Mouse (Mus musculus) large intestine, adult 2 months (tissue): ENCODE measurements around the gene Ccdc73. TPM values are rescaled to one million over a fixed set of nuclear protein-coding genes. Genes with fewer than 3 reads are reported as not detected.
"Not testable (repeated sequence)": the region's sequence is repeated elsewhere in the genome, so short reads cannot be mapped to it uniquely, and the experiment has no call there.

Experiments used
- DNase-seq: peaks from one replicate; pipeline ENCODE4 v3.0.0-alpha.2; 2012; ENCODE audit warnings: low read depth, low spot score
- WGBS: fragments of 180-500 bp; shearing (Covaris S2); methylation state at CpG from one replicate; pipeline ENCODE4 v1.1.7; 2018; 5-methylcytosine and 5-hydroxymethylcytosine counted together
- polyA plus RNA-seq: library from polyadenylated mRNA; depleted of rRNA; stranded (reverse); fragments of >200 nt; gene quantifications from 2 replicates; pipeline ENCODE4 v1.2.3, GENCODE M21; 2012

Gene Ccdc73
- polyA plus RNA-seq, 1 experiment: not detected

DNA sequence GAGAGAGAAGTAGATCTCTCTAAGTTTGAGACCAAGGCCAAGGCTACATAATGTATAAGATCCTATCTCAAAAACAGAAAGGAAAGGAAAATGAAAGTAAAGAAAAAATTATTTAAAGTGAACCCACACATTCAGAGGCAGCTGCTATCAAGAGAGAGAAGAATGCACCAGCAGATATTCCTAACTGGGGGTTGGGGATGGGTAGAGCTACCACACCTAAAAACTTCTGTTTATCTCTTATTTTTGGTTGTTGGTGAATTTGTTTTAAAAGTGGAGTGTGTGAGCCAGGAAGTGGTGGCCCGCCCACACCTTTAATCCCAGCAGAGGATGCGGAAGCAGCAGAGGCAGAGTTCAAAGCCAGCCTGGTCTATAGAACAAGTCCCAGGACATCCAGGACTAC, 154.2 kb downstream of the Ccdc73 start:
- 85% methylated on average over 2 of the region's 2 CpGs for WGBS

DNA sequence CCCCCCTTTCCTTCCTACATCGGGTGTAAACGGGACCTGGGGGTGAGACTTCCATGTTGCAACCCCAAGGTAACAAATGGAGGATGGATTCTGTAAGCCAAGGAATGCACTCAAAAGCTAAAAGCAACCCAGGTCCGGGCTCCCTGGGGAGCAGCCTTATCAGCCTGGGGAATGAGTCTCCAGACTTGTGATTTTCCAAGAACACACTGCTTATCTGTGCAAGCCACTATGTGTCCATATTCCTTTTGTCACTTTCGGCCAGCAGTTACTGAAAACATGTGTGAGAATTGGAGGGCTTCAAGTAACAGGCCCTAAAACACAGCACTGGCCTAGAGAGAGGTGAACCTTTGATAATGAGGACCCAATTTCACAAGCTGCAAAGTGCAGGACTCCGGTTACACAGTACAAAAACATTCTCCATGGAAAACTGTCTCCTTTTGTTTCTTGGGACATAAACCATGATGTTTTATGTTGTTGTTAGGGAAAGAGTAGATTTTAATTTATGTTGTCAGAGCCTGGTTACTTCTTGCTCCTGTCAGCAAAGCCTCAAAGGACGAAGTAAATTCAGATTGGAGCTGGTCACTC, 155.5 kb downstream of the Ccdc73 start:
- 77% methylated on average over 6 of the region's 6 CpGs for WGBS
- DNase-seq: no peak

More for the DNA sequence above, 154.2 kb downstream of the Ccdc73 start:
- no peak for DNase-seq

DNA sequence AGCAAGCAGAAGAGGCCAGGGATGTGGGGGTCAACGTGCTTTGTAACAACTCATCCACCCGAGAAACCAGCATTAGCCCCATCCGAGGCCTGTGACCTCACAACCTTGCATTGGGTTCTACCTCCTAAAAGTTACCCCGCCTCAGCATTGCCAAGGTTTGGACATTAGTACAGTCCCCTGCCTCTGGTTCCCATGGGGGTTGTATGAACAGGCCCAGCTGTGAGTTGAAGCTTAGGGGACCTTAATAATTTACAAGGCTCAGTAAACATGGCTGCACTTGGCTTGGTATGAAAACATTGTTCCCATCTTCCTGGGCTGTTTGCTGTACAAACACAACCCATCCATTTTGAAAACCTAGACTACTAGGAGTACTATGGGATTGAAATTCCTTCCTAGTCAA, 156.2 kb downstream of the Ccdc73 start:
- DNase-seq: no peak
- 69% methylated on average over 4 of the region's 4 CpGs for WGBS

DNA sequence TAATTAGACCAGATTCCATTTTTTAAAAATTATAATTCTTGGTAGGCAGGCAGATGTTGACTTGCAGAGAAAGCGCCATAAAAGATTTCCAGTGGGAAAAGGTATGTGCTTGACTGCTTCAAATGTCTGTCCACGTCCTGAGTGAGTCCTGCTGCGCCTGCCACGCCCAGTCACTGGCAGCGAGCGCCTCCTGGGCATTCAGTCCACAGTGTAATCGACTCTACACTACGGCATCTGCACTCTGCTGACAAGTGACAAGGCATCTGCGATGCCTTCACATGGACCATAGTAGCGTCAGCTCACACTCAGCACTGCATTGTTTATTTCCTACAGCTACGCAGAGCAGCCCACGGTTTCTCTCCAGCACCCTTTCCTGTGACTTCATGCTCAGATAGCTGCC, 158.0 kb downstream of the Ccdc73 start:
- not testable (repeated sequence) for DNase-seq
- 64% methylated on average over 12 of the region's 12 CpGs for WGBS

DNA sequence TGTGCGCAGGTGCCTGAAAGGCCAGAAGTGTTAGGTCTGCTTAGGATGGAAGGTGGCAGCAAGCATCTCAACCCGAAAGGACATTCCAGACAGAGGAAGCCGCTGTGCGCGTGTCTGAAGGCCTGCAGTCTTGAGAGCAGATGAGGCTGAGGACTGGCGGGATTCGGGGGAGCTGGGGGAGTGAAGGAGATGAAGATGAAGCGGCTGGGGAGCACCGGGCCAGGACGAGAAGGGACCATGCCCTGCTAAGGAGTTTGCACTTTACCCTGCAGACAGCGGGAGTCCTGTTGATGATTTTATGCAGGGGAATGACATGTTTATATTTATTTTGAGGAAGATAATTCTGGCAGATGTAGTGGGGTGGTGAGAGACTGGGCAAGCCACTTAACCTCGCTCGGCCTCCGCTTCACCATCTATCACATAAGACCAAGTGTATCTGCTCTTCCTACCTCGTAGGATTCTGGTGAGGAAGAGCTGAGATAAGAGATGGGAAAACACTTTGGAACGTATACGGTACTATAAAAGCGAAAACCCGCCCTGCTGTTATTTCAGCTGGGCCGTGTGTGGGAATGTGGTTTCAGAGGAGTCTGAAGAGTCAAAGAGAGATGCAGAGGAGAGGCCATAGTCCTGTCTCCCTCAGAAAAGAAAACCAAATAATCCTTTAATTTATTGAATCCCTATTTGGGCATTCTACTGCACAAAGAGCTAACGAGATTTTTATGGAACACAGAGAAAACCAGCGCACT, 159.5 kb downstream of the Ccdc73 start:
- WGBS: 53% methylated on average over 22 of the region's 22 CpGs

DNA sequence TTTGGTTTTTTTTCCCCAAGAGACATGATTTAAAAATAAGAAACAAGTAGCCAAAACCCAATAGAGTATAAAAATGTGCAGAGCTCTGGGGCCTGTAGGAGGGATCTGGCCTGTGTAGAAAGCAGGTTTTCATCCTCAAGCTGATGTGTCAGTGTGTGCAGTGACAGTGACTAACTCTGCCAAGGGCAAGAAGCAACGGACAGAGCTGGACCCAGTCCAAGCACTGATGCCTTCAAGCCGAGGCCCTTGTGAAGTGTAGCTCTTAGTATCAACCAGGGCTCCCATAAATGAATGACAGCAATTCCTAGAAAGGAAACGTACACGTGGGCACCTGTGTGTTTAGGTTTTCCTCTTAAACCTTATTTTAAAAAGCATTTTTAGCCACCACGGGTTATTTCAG, 161.2 kb downstream of the Ccdc73 start:
- 47% methylated on average over 5 of the region's 5 CpGs for WGBS
- DNase-seq: no peak

More for the DNA sequence above, 159.5 kb downstream of the Ccdc73 start:
- DNase-seq: no peak

DNA sequence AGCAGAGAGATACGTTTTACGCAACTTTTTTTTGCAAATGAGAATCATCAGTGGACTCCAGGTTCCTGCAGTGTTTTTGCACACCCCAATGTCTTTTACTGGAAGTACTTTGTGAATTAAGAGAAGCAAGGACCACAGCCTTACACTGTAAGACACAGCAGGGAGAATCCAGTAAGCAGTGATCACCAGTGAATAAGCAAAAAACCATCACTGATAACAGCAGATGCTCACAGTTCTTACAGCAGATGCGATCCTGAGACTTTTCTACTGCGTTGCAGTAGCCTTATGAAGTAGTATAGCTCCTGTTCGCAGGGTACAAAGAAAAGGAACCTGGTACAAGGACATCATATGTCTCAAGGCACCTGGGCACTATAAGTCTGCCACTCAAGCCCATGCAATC, 162.9 kb downstream of the Ccdc73 start:
- DNase-seq: no peak
- 92% methylated on average over 5 of the region's 5 CpGs for WGBS

DNA sequence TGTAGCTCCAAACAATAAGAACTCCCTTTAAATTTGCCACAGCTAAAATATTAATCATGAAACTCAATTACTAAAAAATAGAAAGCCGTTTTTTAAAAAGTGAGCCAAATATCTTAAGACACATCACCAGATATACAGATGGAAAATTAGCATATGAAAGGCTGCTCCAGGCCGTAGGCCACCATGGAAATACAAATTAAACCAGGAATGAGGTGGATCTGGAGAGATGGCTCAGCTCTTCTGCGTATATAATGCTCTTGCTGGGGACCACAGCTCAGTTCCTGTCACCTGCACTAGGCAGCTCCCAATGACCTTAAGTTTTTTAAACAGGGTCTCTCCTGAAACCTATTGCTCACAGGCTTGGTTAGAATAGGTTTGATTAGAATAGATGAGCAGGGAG, 166.5 kb downstream of the Ccdc73 start:
- no peak for DNase-seq
- WGBS: 85% methylated on average over 3 of the region's 3 CpGs

DNA sequence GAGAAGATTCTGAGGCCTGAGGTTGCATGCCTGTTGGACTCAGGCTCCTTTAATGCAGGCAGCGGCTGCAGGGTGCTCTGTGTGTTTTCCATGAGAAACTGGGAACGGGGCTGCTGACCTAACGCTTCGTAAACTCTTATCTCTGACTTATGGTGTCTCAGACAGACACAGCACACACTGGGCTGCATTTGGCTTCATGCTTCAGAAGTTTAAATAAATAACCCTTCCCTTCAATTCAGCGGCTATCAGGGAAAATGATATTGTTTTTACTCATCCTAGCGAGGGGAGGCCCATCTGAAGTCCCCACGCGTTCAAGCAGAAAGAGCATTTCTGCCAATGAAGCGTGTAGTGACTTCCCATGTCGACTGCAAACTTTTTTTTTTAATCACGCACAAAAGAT, 168.4 kb downstream of the Ccdc73 start:
- no peak for DNase-seq
- WGBS: 53% methylated on average over 11 of the region's 11 CpGs

DNA sequence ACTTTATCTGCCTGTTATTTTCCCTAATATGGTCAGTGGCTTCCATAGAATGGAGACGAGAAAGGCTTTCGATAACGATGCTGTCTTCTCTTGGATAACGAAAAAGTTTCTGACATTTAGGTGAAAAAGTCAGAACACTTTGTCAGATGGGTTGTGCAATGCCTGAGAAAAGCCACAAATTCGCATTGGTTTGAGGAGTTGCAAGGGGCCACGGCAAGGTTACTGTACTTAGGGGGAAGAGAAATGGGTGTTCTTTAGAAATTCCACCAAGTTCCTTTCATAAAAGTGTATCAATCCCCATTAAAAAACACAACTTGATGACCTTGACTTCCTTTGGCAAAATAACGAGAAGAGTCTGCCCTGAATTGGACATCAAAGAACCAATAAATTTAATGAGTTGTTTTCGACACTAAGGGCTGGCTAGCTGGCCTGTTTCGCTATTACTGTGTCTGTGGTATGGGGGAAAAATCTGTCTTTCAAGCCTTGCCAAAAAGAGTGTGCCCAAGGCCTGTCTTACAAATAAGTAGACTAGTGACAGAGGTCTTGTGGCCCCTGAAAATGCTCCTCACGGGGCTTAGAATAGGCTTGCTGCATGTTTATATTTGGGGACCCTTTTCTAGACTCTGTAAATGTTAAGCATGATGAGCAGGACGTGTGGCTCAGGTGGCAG, 168.9 kb downstream of the Ccdc73 start:
- no peak for DNase-seq
- WGBS: 68% methylated on average over 11 of the region's 11 CpGs

DNA sequence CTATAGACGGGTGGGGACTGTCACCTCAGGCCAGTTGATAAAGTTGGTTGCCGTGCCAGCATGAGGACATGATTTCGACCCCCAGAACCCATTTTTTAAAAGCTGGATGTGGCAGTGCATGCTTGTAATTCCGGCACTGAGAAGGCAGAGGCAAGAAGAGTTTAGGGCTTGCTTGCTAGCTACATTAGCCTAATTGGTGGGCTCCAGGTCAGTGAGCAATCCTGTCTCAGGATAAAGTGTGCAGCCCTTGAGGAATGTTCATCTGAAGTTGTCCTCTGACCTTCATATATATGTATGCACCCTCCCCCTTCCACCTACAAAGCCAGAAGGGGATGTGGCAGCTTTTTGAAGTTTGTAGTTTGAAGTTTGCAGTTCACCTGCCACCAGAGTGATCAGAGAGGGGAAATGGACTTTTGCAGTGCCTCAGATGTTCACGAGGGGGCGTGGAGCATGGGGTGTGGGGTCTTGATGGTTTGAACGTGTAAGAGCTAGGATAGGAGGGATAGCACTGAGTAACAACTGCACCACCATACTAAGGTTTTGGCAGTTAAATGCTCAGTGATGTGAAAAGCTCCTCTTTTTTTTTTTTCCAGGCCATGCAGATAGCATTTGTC, 170.5 kb downstream of the Ccdc73 start:
- DNase-seq: no peak
- WGBS: 65% methylated on average over 7 of the region's 7 CpGs

DNA sequence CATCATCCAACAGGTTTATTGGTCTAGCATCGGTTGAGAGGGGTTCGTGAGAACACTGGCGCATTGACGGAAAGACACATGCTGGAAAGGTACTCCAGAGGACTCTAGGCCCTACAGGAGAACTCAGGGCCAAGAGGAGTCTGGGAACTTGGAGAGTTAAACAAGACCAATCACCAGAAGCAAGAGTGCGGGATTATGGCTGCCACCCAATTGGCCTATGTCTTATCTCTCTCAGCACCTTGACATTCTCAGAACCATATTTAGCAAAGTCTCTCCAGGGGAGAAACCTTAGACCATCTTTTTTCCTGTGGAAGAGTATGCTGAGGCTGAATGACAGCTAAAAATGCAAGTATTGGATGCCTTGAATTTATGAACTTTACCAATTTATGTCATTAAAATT, 171.3 kb downstream of the Ccdc73 start:
- no peak for DNase-seq
- 85% methylated on average over 5 of the region's 5 CpGs for WGBS

DNA sequence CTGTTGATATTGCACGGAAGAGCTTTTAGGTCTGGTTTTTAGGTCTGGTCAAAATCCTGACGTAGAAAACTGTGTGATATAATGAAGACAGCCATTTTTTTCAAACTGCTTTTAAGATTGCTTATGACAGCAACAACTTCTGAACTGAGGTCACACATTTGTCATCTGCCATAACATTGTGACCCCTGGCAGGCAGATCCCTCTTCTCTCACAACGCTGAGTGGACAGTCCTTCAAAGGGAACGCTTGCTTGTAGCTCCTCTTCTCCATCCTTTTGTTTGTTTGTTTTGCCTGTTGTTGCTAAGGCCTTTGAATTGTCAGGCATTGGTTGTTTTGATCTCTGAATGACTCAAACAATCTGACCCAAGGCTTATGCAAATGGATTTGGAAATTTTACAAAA, 173.3 kb downstream of the Ccdc73 start:
- DNase-seq: no peak
- 62% methylated on average over 4 of the region's 4 CpGs for WGBS

DNA sequence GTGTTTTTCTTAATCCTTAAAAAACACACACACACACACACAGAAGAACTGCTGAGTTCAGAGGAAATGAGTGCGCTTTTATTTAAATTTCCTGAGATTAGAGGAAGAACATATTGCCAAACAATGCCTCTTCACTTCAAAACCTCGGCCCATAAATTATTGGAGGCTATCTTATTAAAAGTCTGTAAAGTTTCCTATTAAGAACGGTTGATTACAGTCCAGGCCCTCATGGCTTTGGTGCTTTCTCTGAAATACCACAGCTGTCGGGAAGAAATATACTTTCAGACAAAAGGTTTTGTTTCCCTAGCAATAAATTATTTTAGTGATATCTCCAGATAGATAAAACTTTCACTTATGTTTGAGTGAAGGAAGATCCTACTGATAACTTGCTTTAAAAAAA, 175.5 kb downstream of the Ccdc73 start:
- WGBS: 54% methylated on average over 4 of the region's 4 CpGs
- no peak for DNase-seq

DNA sequence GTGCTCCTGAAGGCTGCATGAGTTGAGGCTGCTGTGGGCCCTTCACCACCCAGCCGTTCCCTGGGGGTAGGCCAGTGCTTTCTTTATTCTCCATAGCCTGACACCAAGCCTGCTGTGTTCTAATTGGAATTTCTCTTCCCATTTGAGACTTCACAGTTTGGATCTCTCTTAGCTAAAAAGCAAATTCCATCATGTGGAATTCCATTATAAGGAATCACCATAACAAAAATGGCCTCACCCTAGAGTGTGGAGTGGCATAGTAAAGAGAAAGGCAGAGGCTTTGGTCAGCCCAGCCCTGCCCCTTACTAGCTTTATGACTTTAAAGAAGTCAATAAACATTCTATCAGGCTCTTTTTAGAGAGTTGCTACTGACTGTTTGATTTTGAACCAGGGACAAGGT, 180.7 kb downstream of the Ccdc73 start:
- no peak for DNase-seq
- WGBS: 65% methylated on average over 1 of the region's 1 CpGs

DNA sequence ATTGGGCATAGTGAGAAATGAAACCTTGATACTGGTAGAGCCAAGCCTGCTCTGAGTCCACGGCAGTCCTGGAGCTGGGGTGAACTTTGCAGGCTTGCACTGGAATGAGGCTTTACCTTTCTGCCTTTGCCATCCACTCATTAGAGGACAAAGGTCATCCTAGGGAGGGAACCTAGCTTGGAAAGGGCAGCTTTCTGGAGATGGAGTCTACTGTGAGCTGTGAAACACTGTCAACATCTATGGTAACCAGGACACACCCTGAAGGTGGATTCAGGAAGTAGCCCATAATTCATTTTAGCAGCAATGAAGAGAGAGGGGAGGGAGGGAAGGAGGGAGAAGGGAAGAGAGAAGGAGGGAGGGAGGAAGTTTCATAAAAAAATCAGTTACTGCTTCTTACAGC, 187.9 kb downstream of the Ccdc73 start:
- peak; percentile 39 for DNase-seq
- WGBS: 25% methylated on average over 1 of the region's 1 CpGs

DNA sequence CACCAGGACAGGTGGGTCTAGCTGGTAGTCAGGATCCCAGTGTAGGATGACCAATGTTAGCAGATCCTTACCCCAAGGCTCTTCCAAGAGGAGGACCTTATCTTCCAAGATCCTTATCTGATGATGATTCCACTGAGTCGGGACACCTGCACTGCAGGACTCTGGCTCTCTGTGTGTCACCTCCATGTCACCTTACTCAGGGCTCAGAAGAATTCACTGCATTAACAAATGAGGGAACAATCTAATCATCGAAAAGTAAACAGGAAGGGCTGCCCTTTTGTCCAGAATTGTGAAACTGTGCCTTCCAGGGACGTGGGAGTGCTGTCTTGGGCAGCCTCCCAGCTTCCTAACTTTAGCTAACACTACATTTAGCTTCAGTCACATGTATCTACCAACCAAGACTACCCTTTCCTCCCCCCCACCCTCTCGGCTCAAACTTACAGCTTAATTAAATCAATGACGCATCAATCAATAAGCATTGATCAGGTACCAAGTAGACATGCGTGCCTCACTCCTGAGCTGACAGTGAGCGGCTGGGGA, 191.0 kb downstream of the Ccdc73 start:
- DNase-seq: no peak
- 62% methylated on average over 7 of the region's 7 CpGs for WGBS

DNA sequence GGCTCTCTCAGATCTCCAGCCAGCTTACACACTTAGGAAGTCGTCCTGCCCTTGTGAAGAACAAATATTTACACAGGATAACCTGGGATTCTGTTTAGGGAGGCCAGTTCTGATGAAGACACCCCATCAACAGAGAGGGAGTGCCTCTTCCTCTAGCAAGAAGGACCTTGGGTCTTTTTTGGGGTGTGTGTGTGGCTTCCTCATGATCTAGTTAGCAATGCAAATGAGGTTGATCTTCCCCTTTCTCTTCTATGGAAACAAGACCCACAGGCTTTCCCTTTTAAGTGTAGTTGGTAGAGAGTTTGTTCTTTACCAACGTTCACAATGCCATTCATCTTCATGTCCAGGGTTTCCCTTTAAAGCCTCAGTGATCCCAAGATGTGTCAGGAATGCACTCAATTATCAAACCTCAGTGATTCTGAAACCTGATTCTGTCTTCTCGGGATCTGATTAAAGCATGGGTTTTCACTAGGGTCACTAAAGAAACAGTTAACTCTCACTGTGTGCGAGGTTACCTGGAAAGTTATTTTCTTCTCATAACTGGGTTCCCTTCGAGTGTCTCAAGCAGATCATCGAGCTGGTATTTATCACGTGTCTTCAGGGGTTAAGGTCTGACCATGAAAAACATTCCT, 195.3 kb downstream of the Ccdc73 start:
- DNase-seq: no peak
- WGBS: 40% methylated on average over 7 of the region's 7 CpGs
